Mouse (Mus musculus) erythroblast, embryonic 14.5 days (primary cell): ENCODE measurements around the gene Eif2ak1.

Source experiments
- GATA1 ChIP-seq: IDR thresholded peaks from 2 replicates; pipeline ENCODE4 v1.6.1; 2012; ENCODE audit warnings: low read length, inconsistent platforms, mixed read lengths
- TAL1 ChIP-seq: IDR thresholded peaks from 3 replicates; pipeline ENCODE4 v1.6.1; 2012; ENCODE audit warnings: low read length, inconsistent platforms, mixed read lengths

DNA sequence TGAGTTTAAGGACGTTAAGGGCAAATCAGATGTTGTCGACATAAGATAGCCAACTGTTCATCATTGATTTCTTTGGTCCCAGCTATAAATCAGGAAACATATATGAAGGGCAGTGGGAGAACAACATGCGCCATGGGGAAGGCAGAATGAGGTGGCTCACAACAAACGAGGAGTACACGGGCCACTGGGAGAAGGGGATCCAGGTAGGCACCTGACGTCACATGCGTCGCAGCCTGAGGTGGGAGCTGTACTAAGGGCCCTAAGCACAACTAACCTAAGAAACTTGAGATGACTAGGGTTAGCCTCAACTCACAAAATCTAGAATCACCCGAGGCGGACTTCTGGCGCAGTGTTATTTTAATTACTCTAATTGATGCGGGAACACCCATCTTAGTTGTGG is 130.8 kb downstream of the Eif2ak1 start:
- TF ChIP-seq TAL1 (no peak), GATA1 (no peak)
